In the genomic region with DNA sequence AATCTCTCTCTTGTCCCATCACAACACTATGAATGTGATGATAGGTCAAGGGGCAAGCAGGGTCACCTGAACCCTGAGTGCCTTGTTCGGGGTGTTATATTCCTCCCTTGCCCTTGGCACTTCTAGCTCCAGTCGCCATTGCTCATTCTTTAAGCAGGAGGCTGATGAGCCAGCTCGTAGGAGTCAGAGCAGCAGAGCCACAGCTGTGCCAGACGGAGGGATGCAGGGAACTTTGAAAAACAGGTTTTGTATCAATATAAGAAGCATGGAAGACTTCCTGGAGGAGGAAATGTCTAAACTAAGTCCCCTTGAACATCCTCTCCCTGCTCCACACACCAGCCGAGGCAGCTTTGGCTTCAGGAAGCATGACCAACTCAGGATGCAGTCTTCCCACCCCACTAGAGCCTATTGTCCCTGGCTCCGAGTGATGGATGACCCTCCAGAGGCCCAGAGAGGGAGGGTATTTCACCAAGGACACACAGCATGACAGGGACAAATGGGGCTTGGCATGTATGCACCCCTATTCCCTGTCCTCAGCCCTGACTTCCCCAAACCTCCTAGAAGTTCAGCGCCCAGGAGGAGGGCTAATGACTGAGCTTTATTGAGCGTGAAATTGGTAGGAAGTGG, we compare ENCODE assay signal across 12 mouse cellular contexts.
DNase-seq lines count a peak whose midpoint lies in the region; ATAC-seq and TF ChIP-seq lines count a peak whose summit lies in the region.
"Had no signal": no experiment of that assay in that cellular context is flagged by ENCODE, and none has a peak within 500 bp of the region (broad histone marks: within the 10 kb centered on the region; RNA-seq: fewer than 3 reads in every experiment).

No protein-coding gene starts in this region.

- peak; percentile 6; the same call in 1 of the 2 replicates for ATAC-seq in hindbrain, postnatal 0 days
- ATAC-seq in heart, embryonic 11.5 days (replicated peaks; ENCODE audit: insufficient number of reproducible peaks, low FRiP score, low TSS enrichment) = no peak
- ATAC-seq: CD4-positive, CD25-positive, alpha-beta regulatory T cell, adult 4 months had no signal

- H3K27me3 ChIP-seq in hindbrain, postnatal 0 days (ENCODE audit: insufficient read depth, low read length) = no peaks in the 10 kb centered on the region
- no peaks in the 10 kb centered on the region for H3K27me3 ChIP-seq in heart, embryonic 11.5 days (ENCODE audit: control insufficient read depth, insufficient read depth, low read length)

- WGBS in hindbrain, postnatal 0 days = 50% methylated on average over 8 of the region's 8 CpGs
- WGBS in heart, embryonic 11.5 days (ENCODE audit: insufficient replicate concordance) = 58% methylated on average over 8 of the region's 8 CpGs

- peak overlapping the region; percentile 74 for H3K27ac ChIP-seq in left cerebral cortex, adult 2 months
- H3K27ac ChIP-seq in hindbrain, postnatal 0 days = no peak overlapping the region
- no peak overlapping the region for H3K27ac ChIP-seq in heart, embryonic 11.5 days (ENCODE audit: low read depth, low read length)
- H3K27ac ChIP-seq: macrophage had no signal

- no peak overlapping the region for H3K4me2 ChIP-seq in hindbrain, postnatal 0 days (ENCODE audit: low read depth, low read length)
- no peak overlapping the region for H3K4me2 ChIP-seq in heart, embryonic 11.5 days

- H3K4me3 ChIP-seq in left cerebral cortex, adult 2 months = no peak overlapping the region
- no peak overlapping the region for H3K4me3 ChIP-seq in hindbrain, postnatal 0 days (ENCODE audit: low read length)
- H3K4me3 ChIP-seq in heart, embryonic 11.5 days (ENCODE audit: low read depth, low read length) = no peak overlapping the region
- H3K4me3 ChIP-seq: heart, adult 2 months had no signal

- DNase-seq in left cerebral cortex, adult 2 months (ENCODE audit: extremely low spot score in 1 of 2, low spot score in 2 of 2) = no peak
- no peak for DNase-seq in left cerebral cortex, postnatal 4 days
- DNase-seq in brain, adult 2 months (ENCODE audit: low read depth, low spot score) = peak; percentile 76
- no peak for DNase-seq in hindbrain, postnatal 0 days (ENCODE audit: low spot score)
- peak; percentile 22 to 43 for DNase-seq in kidney, postnatal 4 days
- DNase-seq in cerebellum, adult 18-20 months = no peak
- no peak for DNase-seq in ovary, postnatal 14 days (ENCODE audit: low spot score)
- DNase-seq: cerebellum, adult 11-12 months; heart, adult 2 months had no signal

- no peaks in the 10 kb centered on the region for H3K36me3 ChIP-seq in hindbrain, postnatal 0 days (ENCODE audit: insufficient read depth, low read length)
- no peaks in the 10 kb centered on the region for H3K36me3 ChIP-seq in heart, embryonic 11.5 days (ENCODE audit: control insufficient read depth, insufficient read depth, low read length)

- H3K4me1 ChIP-seq in hindbrain, postnatal 0 days (ENCODE audit: insufficient read depth, low read length) = no peaks in the 10 kb centered on the region
- 0 out of 2 replicates have a peak, but pooled peaks cover 3% of the 10 kb centered on the region for H3K4me1 ChIP-seq in heart, embryonic 11.5 days (ENCODE audit: control insufficient read depth, insufficient read depth, low read length)

- no peaks in the 10 kb centered on the region for H3K9me3 ChIP-seq in hindbrain, postnatal 0 days (ENCODE audit: low read length)
- no peaks in the 10 kb centered on the region for H3K9me3 ChIP-seq in heart, embryonic 11.5 days (replicated peaks; ENCODE audit: control insufficient read depth, low read length)

- intact Hi-C loops in left cerebral cortex, adult 2 months (cut with DNase I) = loop anchor here (2.0 kb wide), 1 partner anchor 31 kb away; no protein-coding TSS in a partner anchor
- intact Hi-C loops in left cerebral cortex, postnatal 4 days (cut with DNase I) = no loop called here

- no peak for TF ChIP-seq CTCF in left cerebral cortex, adult 2 months (IDR thresholded peaks at IDR 0.05)
- TF ChIP-seq CTCF in hindbrain, postnatal 0 days (IDR thresholded peaks at IDR 0.05; ENCODE audit: low read depth) = no peak

- H3K9ac ChIP-seq in hindbrain, postnatal 0 days (replicated peaks; ENCODE audit: low read length) = no peak overlapping the region
- no peak overlapping the region for H3K9ac ChIP-seq in heart, embryonic 11.5 days (ENCODE audit: low read depth, low read length)

Comparison
In these comparisons a context has a peak if more than half of its experiments do, and no peak if none do; other contexts are left out.
1. DNase-seq: peak in brain, adult 2 months (single experiment) and kidney, postnatal 4 days (2 of 2); none in left cerebral cortex, adult 2 months (0 of 2), left cerebral cortex, postnatal 4 days (single experiment), hindbrain, postnatal 0 days (single experiment), cerebellum, adult 18-20 months (0 of 2) and ovary, postnatal 14 days (single experiment).